Mouse (Mus musculus): ENCODE results near the gene 4930572O03Rik. TPM values are rescaled to one million over a fixed set of nuclear protein-coding genes. Genes with fewer than 3 reads are reported as not detected.
A peak's percentile ranks its signal among the peaks of the same experiment; 100 is the strongest.
"Not testable (repeated sequence)": the region's sequence is repeated elsewhere in the genome, so short reads cannot be mapped to it uniquely, and the experiment has no call there.

Gene 4930572O03Rik
- polyA plus RNA-seq, 1 experiment from 2014 or later, result not detected

- H3K4me1 ChIP-seq; H3K4me2 ChIP-seq (replicated peaks); H3K4me3 ChIP-seq; H3K27ac ChIP-seq; H3K9ac ChIP-seq; H3K27me3 ChIP-seq (replicated peaks); H3K36me3 ChIP-seq: not testable (repeated sequence)
- peak; percentile 75 for ATAC-seq (ENCODE audit: low FRiP score, low read depth)
- 89% methylated on average over 5 of the region's 8 CpGs for WGBS
- H3K9me3 ChIP-seq, result peaks cover 16% of the 10 kb centered on the region
Measured at GRCm38 (mm10) chr5:15674429-15675244, 17.8 kb upstream of the 4930572O03Rik start.

- not testable (repeated sequence) for H3K4me1 ChIP-seq; H3K4me3 ChIP-seq; H3K27me3 ChIP-seq (replicated peaks); H3K27ac ChIP-seq; H3K36me3 ChIP-seq; H3K9ac ChIP-seq; ATAC-seq (ENCODE audit: low FRiP score, low read depth); H3K4me2 ChIP-seq (replicated peaks)
- peaks cover 12% of the 10 kb centered on the region for H3K9me3 ChIP-seq
- 74% methylated on average over 2 of the region's 2 CpGs for WGBS
Measured at GRCm38 (mm10) chr5:15673989-15674388, 17.1 kb upstream of the 4930572O03Rik start.

- WGBS, result 93% methylated on average over 18 of the region's 18 CpGs
- not testable (repeated sequence) for H3K4me2 ChIP-seq (replicated peaks); H3K9me3 ChIP-seq; H3K4me3 ChIP-seq; H3K27me3 ChIP-seq (replicated peaks); H3K9ac ChIP-seq; H3K4me1 ChIP-seq; H3K36me3 ChIP-seq; H3K27ac ChIP-seq
- ATAC-seq (ENCODE audit: low FRiP score, low read depth), result 0 out of 2 replicates have a peak, but pooled peaks have one; percentile 44
Measured at GRCm38 (mm10) chr5:15670789-15671188, 13.9 kb upstream of the 4930572O03Rik start.

DNA sequence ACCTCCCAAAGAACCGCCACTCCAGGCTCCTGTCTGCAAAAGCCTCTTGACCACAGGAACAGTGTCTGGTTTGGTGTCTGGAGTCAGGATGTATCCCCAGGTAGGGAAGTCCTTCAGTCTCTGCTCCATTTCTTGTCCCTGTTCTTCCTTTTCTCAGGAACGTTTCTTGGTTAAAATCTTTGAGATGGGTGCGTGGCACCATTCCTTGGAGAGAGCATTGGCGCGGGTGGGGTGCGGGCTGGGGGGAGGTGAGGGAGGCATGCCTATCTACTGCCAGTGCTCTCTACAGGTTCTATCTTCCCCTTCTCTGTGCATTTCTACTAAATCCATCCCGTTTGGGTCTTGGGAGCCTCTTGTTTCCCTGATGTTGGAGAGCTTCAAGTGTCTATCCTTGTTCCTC, 7.0 kb upstream of the 4930572O03Rik start:
- not testable (repeated sequence) for H3K4me3 ChIP-seq, H3K4me1 ChIP-seq

DNA sequence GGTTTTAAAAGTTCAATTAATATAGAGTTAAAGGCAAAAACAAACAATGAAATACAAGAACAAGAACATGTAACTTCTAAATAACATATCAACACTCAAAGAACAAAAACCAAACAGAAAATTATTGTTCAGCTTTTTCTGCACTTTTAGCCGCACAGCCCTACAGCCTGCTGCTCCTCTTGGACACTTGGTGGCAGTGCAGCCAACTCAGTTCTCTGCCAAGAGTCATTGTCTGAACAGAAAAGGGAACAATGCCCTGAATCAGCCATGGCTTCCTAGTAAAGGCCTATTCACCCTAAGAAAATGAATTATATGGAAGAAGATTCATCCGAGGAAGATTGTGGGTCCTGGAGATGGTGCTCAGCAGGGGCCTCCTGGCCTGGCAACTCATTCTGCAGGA, 4.5 kb downstream of the 4930572O03Rik start:
- H3K27me3 ChIP-seq (replicated peaks); H3K9ac ChIP-seq; H3K27ac ChIP-seq; H3K9me3 ChIP-seq; H3K4me2 ChIP-seq (replicated peaks); H3K4me1 ChIP-seq; H3K36me3 ChIP-seq; ATAC-seq (ENCODE audit: low FRiP score, low read depth); H3K4me3 ChIP-seq: not testable (repeated sequence)
- 65% methylated on average over 2 of the region's 2 CpGs for WGBS

More for the DNA sequence above, 7.0 kb upstream of the 4930572O03Rik start:
- H3K27ac ChIP-seq; H3K4me2 ChIP-seq (replicated peaks); H3K9me3 ChIP-seq; ATAC-seq (ENCODE audit: low FRiP score, low read depth); H3K9ac ChIP-seq; H3K27me3 ChIP-seq (replicated peaks); H3K36me3 ChIP-seq: not testable (repeated sequence)
- 72% methylated on average over 7 of the region's 7 CpGs for WGBS

- not testable (repeated sequence) for H3K4me3 ChIP-seq; H3K27me3 ChIP-seq (replicated peaks); H3K4me1 ChIP-seq; H3K9me3 ChIP-seq; H3K36me3 ChIP-seq; ATAC-seq (ENCODE audit: low FRiP score, low read depth); H3K9ac ChIP-seq; H3K4me2 ChIP-seq (replicated peaks); H3K27ac ChIP-seq
- WGBS, result 33% methylated on average over 6 of the region's 6 CpGs
Measured at GRCm38 (mm10) chr5:15645707-15646106, 11.2 kb downstream of the 4930572O03Rik start.

DNA sequence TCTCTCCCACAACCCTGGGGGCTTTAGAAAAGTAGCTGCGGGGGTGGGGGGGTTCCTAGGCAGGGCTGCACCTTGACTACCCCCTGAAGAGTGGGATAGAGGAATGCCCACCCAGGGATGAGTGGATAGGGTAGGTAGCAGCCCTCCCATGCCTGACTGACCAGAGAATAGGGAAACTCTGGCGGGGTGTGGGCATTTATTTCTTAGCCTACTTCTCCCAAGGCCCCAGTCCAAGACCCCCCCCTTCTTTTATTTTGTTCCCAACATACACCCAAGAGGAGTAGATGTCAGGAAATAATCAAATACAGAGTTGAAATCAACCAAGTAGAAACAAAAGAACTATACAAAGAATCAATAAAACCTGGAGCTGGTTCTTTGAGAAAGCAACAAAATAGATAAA, 19.2 kb downstream of the 4930572O03Rik start:
- H3K4me3 ChIP-seq; H3K4me2 ChIP-seq (replicated peaks); H3K27me3 ChIP-seq (replicated peaks); H3K9me3 ChIP-seq; H3K4me1 ChIP-seq; H3K9ac ChIP-seq; H3K27ac ChIP-seq; H3K36me3 ChIP-seq: not testable (repeated sequence)
- WGBS, result 65% methylated on average over 2 of the region's 2 CpGs
- peak; percentile 71; the same call in 1 of the 2 replicates for ATAC-seq (ENCODE audit: low FRiP score, low read depth)

DNA sequence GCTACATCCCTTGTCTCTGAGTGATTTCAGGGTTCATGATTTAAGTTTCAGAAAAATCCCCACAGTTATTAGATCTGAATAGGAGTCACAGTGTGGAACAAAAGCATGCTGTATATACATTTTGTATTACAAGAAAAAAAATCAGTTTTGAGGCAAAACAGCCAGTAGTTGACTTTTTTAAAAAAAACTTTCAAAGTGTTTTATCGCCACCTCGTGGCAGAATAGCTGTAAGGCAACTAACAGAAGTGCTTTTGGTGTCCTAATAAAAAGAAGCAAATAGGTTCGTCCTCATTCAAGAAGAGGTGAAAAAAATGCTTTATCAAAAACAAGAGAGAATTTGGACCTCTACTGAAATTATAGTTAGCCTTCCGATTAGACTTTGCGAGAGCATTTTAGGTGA, 26.8 kb downstream of the 4930572O03Rik start:
- 32% methylated on average over 5 of the region's 5 CpGs for WGBS
- ATAC-seq (ENCODE audit: low FRiP score, low read depth); H3K36me3 ChIP-seq; H3K4me2 ChIP-seq (replicated peaks); H3K4me3 ChIP-seq; H3K9me3 ChIP-seq; H3K27me3 ChIP-seq (replicated peaks); H3K9ac ChIP-seq; H3K27ac ChIP-seq; H3K4me1 ChIP-seq: not testable (repeated sequence)

DNA sequence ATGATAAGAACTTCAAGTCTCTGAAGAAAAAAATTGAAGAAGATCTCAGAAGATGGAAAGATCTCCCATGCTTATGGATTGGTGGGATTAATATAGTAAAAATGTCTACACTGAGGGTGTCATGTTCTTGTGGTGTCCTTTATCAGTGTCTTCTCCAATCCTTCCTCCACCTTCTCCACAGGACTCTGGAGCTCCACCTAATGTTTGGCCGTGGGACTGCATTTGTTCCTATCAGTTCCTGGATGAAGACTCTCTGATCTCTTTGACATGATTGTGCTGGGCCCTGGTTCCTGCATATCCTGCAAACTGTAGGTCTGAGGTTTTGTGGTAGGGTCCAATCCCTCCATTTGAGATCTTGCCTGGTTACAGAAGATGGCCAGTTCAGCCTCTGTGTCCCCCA, 28.7 kb downstream of the 4930572O03Rik start:
- not testable (repeated sequence) for ATAC-seq (ENCODE audit: low FRiP score, low read depth); H3K4me3 ChIP-seq; H3K27ac ChIP-seq; H3K36me3 ChIP-seq; H3K9me3 ChIP-seq; H3K4me2 ChIP-seq (replicated peaks); H3K9ac ChIP-seq; H3K4me1 ChIP-seq; H3K27me3 ChIP-seq (replicated peaks)
- WGBS, result 32% methylated on average over 1 of the region's 1 CpGs

GRCm38 (mm10) chr5:15618764-15619163, 38.1 kb downstream of the 4930572O03Rik start, which contains the start of gene Speer4d:
Gene Speer4d, plus strand, starts transcription at chr5:15619064.
- H3K27me3 ChIP-seq (replicated peaks); H3K36me3 ChIP-seq; ATAC-seq (ENCODE audit: low FRiP score, low read depth); H3K4me3 ChIP-seq; H3K9ac ChIP-seq; H3K4me1 ChIP-seq; H3K27ac ChIP-seq; H3K4me2 ChIP-seq (replicated peaks): not testable (repeated sequence)
- WGBS, result 66% methylated on average over 1 of the region's 1 CpGs
- H3K9me3 ChIP-seq, result peaks cover 10% of the 10 kb centered on the region

DNA sequence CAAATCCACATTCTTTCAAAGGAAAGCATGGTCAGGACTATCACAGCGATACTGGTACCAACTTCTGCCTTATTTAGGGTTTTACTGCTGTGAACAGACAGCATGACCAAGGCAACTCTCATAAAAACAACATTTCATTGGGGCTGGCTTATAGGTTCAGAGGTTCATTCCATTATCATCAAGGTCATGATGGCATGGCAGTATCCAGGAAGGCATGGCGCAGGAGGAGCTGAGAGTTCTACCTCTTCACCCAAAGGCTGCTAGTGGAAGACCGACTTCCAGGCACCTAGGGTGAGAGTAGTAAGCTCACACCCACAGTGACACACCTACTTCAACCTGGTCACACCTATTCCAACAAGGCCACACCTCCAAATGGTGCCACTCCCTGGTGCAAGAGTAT, 40.7 kb downstream of the 4930572O03Rik start:
- not testable (repeated sequence) for ATAC-seq (ENCODE audit: low FRiP score, low read depth); H3K27me3 ChIP-seq (replicated peaks); H3K9ac ChIP-seq; H3K4me3 ChIP-seq; H3K4me2 ChIP-seq (replicated peaks); H3K27ac ChIP-seq; H3K36me3 ChIP-seq; H3K4me1 ChIP-seq
- peaks cover 10% of the 10 kb centered on the region for H3K9me3 ChIP-seq
- 79% methylated on average over 3 of the region's 3 CpGs for WGBS

DNA sequence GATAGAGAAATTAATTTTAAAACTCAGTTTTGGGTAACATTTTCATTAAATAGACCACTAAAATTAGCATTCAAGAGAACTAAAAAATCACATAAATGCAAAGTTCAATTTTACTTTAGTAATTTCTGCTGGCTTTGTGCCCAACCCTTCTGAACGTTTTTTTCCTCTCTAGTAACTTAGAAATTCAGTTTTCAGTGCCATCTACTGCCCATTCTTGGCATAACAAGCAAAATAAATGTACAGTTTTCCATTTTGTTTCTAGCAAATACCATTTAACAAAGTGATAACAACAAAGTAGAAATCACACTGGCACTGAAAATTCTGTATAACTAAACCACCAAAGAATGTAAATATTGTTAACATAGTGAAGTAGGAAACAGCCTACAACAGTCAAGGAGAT, 46.2 kb downstream of the 4930572O03Rik start:
- H3K36me3 ChIP-seq; H3K27ac ChIP-seq; H3K9me3 ChIP-seq; ATAC-seq (ENCODE audit: low FRiP score, low read depth); H3K4me3 ChIP-seq; H3K27me3 ChIP-seq (replicated peaks); H3K4me1 ChIP-seq; H3K4me2 ChIP-seq (replicated peaks); H3K9ac ChIP-seq: not testable (repeated sequence)
- WGBS, result 13% methylated on average over 1 of the region's 1 CpGs

DNA sequence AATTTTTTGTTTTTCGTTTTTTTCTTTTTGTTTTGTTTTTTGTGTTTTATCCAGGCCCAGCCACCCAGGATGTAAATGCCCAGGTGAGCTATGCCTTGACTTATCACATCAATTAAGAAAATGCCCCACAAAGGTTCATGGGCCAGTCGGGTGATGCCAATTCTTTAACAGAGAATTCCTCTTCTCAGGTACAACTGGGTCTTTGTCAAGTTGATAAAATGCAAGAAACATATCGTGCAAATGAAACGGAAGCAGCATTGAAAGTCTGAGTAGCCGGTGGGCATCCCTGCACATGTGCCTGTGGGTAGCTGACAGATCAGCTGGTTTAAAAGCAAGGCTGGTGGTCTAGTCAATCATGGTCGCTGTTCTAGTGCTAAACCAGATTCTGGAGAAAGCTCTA, 50.2 kb downstream of the 4930572O03Rik start:
- 67% methylated on average over 6 of the region's 6 CpGs for WGBS
- H3K27ac ChIP-seq; H3K9ac ChIP-seq; H3K4me2 ChIP-seq (replicated peaks); H3K36me3 ChIP-seq; H3K4me1 ChIP-seq; H3K27me3 ChIP-seq (replicated peaks); H3K4me3 ChIP-seq: not testable (repeated sequence)
- ATAC-seq (ENCODE audit: low FRiP score, low read depth), result peak; percentile 61; the same call in 1 of the 2 replicates
- peaks cover 23% of the 10 kb centered on the region for H3K9me3 ChIP-seq
